Mouse (Mus musculus) liver, adult 2 months (tissue): Measurements from ENCODE around the gene Fermt2. TPM values are rescaled to one million over a fixed set of nuclear protein-coding genes. Genes with fewer than 3 reads are reported as not detected.

Experiments used
- DNase-seq: peaks from one replicate; pipeline ENCODE4 v3.0.0-alpha.2; 2011; ENCODE audit warnings: low read depth, low spot score; ENCODE audit errors: extremely low read depth
- H3K27ac ChIP-seq: fragments of 200-500 bp; replicated peaks from 2 replicates; pipeline ENCODE4 v1.5.1; 2012; ENCODE audit warnings: low read depth, mild to moderate bottlenecking, control low read depth, inconsistent platforms, low read length; ENCODE audit not compliant: insufficient read depth
- H3K27me3 ChIP-seq: fragments of 200-500 bp; 2 replicates; pipeline ENCODE4 v1.6.1; 2012; ENCODE audit warnings: mild to moderate bottlenecking, moderate library complexity, low read length, inconsistent platforms; ENCODE audit not compliant: control insufficient read depth, insufficient read depth
- H3K36me3 ChIP-seq: fragments of 200-500 bp; 2 replicates; pipeline ENCODE4 v1.6.1; 2012; ENCODE audit warnings: low read length, inconsistent platforms; ENCODE audit not compliant: control insufficient read depth, insufficient read depth
- H3K4me1 ChIP-seq: fragments of 200-500 bp; 2 replicates; pipeline ENCODE4 v1.6.1; 2011; ENCODE audit warnings: low read length; ENCODE audit not compliant: control insufficient read depth, insufficient read depth
- H3K4me3 ChIP-seq: fragments of 200-500 bp; 2 replicates; pipeline ENCODE4 v1.5.1; 2011; ENCODE audit warnings: low read depth, mild to moderate bottlenecking, control low read depth, low read length, moderate library complexity; ENCODE audit not compliant: insufficient read depth
- H3K79me2 ChIP-seq: fragments of 200-500 bp; 2 replicates; pipeline ENCODE4 v1.6.1; 2012; ENCODE audit warnings: inconsistent platforms, mild to moderate bottlenecking, low read length, moderate library complexity; ENCODE audit not compliant: control insufficient read depth, insufficient read depth
- H3K9ac ChIP-seq: fragments of 200-500 bp; 2 replicates; pipeline ENCODE4 v1.6.1; 2012; ENCODE audit warnings: low read depth, mild to moderate bottlenecking, control low read depth, inconsistent platforms, low read length
- CTCF ChIP-seq: fragments of 200-500 bp; IDR thresholded peaks from 2 replicates; pipeline ENCODE4 v1.5.1; 2011; ENCODE audit warnings: low read depth, low read length, control low read depth
- POLR2A ChIP-seq: fragments of 200-500 bp; IDR thresholded peaks from 2 replicates; pipeline ENCODE4 v1.6.1; 2011; ENCODE audit warnings: low read length, control low read depth; ENCODE audit not compliant: insufficient read depth; ENCODE audit errors: extremely low read depth
- WGBS: fragments of 180-500 bp; shearing (Covaris S2); methylation state at CpG from one replicate; pipeline ENCODE4 v1.1.7; 2018; 5-methylcytosine and 5-hydroxymethylcytosine counted together
- polyA plus RNA-seq: library from polyadenylated mRNA; depleted of rRNA; stranded (reverse); fragments of >200 nt; gene quantifications from 2 replicates; pipeline ENCODE4 v1.2.3, GENCODE M21; 2012
- total RNA-seq: library from RNA; depleted of rRNA; stranded (reverse); fragments of >200 nt; gene quantifications from 2 replicates; pipeline ENCODE4 v1.2.3, GENCODE M21; 2014

The Fermt2 gene
- total and polyA plus RNA-seq, 2 experiments = 49.7 to 104 TPM

DNA sequence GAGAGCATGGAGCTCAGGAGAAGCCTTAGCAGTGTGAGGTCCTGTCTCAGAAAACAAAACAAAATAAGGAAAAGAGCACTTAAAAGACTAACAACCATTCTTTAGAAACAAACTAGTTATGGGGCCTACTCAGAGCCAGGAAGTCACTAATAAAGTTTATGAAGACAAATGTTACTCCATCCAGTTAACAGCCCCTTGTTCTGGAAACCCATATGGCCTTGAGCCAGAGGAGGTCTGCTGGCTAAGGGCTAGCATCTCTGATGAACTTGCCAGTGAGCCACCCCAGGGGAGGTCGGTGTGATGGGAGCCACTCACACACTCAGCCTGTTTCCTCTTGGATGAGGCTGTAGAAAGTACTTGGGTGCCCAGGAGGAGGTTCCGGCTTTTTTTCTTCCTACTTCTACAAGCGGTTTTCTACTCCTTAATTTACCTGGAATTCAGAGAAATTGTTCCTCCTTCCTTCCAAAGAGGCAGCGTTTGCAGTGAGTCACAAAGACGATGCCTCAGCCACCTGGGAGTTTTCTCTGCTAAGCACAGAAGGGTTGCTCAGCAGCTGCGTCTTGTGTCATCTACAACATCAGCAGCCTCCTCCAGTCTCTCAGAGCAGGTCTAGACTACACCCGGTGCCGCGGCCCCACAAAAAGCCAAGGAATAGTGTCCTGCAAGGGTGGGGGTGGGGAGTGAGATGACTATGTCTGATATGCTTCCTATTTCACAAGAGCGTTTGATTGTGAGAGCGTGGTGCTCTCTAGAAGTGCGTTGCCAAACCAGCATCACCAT, 86.9 kb downstream of the Fermt2 start:
- no peak overlapping the region for H3K27ac ChIP-seq
- WGBS = 63% methylated on average over 12 of the region's 12 CpGs
- no peaks in the 10 kb centered on the region for H3K27me3 ChIP-seq
- TF ChIP-seq CTCF (no peak), POLR2A (no peak)
- no peak for DNase-seq
- H3K9ac ChIP-seq = no peak overlapping the region
- no peaks in the 10 kb centered on the region for H3K79me2 ChIP-seq
- H3K4me3 ChIP-seq = no peak overlapping the region
- H3K36me3 ChIP-seq = no peaks in the 10 kb centered on the region
- no peaks in the 10 kb centered on the region; the same call in 1 of the 2 replicates for H3K4me1 ChIP-seq

DNA sequence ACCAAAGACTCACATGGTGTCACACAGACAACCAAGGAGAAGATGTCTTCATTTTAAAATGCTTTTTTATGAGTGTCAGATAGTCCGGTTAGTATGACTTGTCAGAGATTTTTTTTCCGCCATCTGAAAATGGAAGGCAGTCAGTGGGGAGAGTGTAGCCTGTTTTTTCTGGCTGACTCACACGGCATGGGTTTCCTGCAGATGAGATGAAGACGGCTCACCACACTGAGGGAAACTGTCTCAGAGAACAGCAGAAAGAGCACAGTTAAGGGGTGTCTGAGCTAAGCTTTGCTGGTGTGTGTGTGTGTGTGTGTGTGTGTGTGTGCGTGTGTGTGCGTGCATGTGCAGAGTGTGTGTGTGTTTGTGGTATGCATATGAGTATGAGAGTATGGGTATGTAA, 88.6 kb downstream of the Fermt2 start:
- TF ChIP-seq POLR2A = no peak
- TF ChIP-seq CTCF = no peak
- no peak overlapping the region for H3K9ac ChIP-seq
- no peaks in the 10 kb centered on the region for H3K79me2 ChIP-seq
- no peaks in the 10 kb centered on the region for H3K27me3 ChIP-seq
- DNase-seq = no peak
- WGBS = 87% methylated on average over 6 of the region's 6 CpGs
- H3K4me3 ChIP-seq = no peak overlapping the region
- no peak overlapping the region for H3K27ac ChIP-seq
- H3K36me3 ChIP-seq = no peaks in the 10 kb centered on the region
- no peaks in the 10 kb centered on the region for H3K4me1 ChIP-seq

DNA sequence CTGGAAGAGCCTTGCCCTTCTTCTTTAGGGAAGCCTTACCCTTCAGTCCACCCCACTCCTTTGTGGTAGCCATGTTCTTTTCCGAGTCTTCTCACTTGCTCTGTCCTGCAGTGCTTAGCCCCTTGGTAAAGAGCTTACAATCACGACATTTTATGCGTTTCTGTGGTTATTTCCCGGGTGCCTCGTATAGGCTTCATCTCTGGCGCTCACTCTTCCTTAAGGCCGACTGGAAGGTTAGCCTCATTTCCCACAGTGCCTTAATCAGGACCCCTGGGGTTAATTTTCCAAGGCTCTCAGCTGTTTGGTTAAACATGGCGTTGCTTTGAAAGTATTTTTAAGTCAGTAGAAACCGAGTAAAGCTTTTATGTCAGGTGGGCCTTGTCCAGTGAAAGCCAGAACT, 90.5 kb downstream of the Fermt2 start:
- Histone ChIP-seq H3K4me3 (no peak overlapping the region), H3K9ac (no peak overlapping the region), H3K36me3 (no peaks in the 10 kb centered on the region), H3K79me2 (no peaks in the 10 kb centered on the region), H3K27ac (no peak overlapping the region), H3K27me3 (no peaks in the 10 kb centered on the region), H3K4me1 (no peaks in the 10 kb centered on the region)
- 89% methylated on average over 9 of the region's 9 CpGs for WGBS
- DNase-seq = no peak
- no peak for TF ChIP-seq POLR2A

DNA sequence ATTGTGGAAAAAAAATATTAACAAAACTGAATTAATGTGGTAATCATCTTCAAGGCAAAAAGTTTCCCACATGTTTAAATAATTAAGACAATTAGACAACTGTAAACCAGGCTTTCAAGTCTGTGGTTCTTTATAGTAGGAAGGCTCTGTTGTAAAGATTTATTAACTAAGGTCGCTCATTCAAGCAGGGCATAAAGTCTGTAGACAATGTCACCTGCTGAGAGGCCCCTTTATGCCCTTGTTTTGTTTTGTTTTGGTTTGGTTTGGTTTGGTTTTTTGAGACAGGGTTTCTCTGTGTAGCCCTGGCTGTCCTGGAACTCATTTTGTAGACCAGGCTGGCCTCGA, 91.0 kb downstream of the Fermt2 start:
- Histone ChIP-seq H3K9ac (no peak overlapping the region), H3K79me2 (no peaks in the 10 kb centered on the region), H3K36me3 (no peaks in the 10 kb centered on the region), H3K27me3 (no peaks in the 10 kb centered on the region), H3K4me3 (no peak overlapping the region), H3K27ac (no peak overlapping the region), H3K4me1 (no peaks in the 10 kb centered on the region)
- no peak for TF ChIP-seq CTCF
- no peak for TF ChIP-seq POLR2A
- 100% methylated on average over 2 of the region's 2 CpGs for WGBS
- DNase-seq = no peak

DNA sequence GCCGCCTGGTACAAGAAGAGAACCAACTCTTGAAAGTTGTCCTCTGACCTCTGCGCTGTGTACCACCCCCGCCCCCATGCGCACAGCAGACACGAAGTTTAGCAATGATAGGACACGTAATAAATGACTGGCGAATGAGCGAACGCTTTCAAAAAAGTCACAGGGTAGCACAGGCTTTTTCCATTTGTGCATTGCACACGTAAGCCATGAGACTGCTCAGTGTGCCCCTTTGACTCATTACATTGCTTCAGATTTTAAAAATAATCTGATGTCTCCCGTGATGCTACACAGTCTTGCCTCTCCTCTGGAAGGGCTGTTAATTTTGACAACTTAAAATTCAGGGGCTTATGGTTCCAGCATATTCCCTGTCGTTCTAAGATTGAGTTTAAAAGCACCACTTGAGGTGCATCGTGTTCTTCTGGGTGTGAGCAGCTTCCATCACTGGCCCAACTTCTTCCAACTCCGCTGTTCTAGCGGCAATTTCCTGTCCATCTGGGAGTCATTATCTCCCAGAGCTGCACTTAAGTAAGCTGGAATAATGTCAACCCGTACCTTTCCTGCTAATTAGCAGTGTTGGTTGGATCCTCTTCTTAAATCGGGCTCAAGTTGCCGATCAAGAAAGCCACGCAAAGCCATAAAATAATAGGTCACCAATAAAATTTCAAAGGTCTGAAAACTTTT, 91.5 kb downstream of the Fermt2 start:
- DNase-seq = no peak
- H3K27ac ChIP-seq = no peak overlapping the region

DNA sequence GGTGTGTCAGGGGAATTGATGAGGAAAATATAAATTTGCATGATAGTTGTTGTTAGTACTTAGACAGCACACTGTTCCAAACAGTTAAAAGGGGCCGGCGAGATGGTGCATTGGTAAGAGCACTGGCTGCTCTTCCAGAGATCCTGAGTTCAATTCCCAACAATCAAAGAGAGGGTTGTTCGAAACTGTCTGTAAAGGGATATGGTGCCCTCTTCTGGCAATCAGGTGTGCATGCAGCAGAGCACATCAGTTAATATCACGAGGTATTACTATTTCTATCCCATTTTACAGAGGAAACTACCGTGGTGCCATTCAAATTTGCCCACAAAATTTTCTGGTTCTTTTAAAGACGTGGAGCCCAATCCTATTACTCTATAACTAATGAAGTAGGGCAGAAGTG, 95.7 kb downstream of the Fermt2 start:
- Histone ChIP-seq H3K36me3 (no peaks in the 10 kb centered on the region), H3K4me3 (no peak overlapping the region), H3K27ac (no peak overlapping the region), H3K27me3 (no peaks in the 10 kb centered on the region), H3K9ac (no peak overlapping the region), H3K4me1 (no peaks in the 10 kb centered on the region), H3K79me2 (no peaks in the 10 kb centered on the region)
- TF ChIP-seq POLR2A (no peak), CTCF (peak; percentile 55)
- DNase-seq = peak; percentile 38
- 57% methylated on average over 6 of the region's 6 CpGs for WGBS

More for the DNA sequence above, 91.5 kb downstream of the Fermt2 start:
- H3K4me1 ChIP-seq = no peaks in the 10 kb centered on the region
- H3K27me3 ChIP-seq = no peaks in the 10 kb centered on the region
- H3K36me3 ChIP-seq = no peaks in the 10 kb centered on the region
- no peaks in the 10 kb centered on the region for H3K79me2 ChIP-seq
- no peak overlapping the region for H3K9ac ChIP-seq
- TF ChIP-seq POLR2A = no peak
- TF ChIP-seq CTCF = no peak
- WGBS = 80% methylated on average over 19 of the region's 19 CpGs
- H3K4me3 ChIP-seq = no peak overlapping the region
